Mouse (Mus musculus): ENCODE measurements around the gene Gal3st3. TPM values are rescaled to one million over a fixed set of nuclear protein-coding genes. Genes with fewer than 3 reads are reported as not detected.

Gal3st3 gene
- total and polyA plus RNA-seq, 2 experiments from 2014 or later: 25.0 to 31.9 TPM

GRCm38 (mm10) chr19:5272326-5272795 lies 25.8 kb upstream of the Gal3st3 start:
- peak; percentile 55 for DNase-seq (ENCODE audit: low spot score)

GRCm38 (mm10) chr19:5272801-5273733 lies 25.1 kb upstream of the Gal3st3 start, which contains the start of gene Pacs1:
Pacs1 (minus strand) TSS chr19:5273119.
- H3K9ac ChIP-seq (replicated peaks; ENCODE audit: low read length): peak within 1 kb of the TSS; percentile 96
- peak within 1 kb of the TSS; percentile 89 for H3K4me2 ChIP-seq (ENCODE audit: low read depth, low read length)
- WGBS: under 1% methylated on average over 63 of the region's 97 CpGs
- peak within 1 kb of the TSS; percentile 95 for H3K4me3 ChIP-seq (ENCODE audit: low read length)
- H3K9me3 ChIP-seq (ENCODE audit: low read length): no peaks in the 10 kb centered on the region
- peaks cover 18% of the 10 kb centered on the region; the same call in 1 of the 2 replicates for H3K36me3 ChIP-seq (ENCODE audit: insufficient read depth, low read length)
- TF ChIP-seq CTCF (IDR thresholded peaks at IDR 0.05; ENCODE audit: low read depth): no peak
- H3K4me1 ChIP-seq (ENCODE audit: insufficient read depth, low read length): peaks cover 17% of the 10 kb centered on the region
- peak; percentile 96 for DNase-seq (ENCODE audit: low spot score)
- H3K27me3 ChIP-seq (ENCODE audit: insufficient read depth, low read length): no peaks in the 10 kb centered on the region
- peak; percentile 93 for ATAC-seq
- H3K27ac ChIP-seq: peak within 1 kb of the TSS; percentile 91

More at GRCm38 (mm10) chr19:5272326-5272795, 25.8 kb upstream of the Gal3st3 start:
- peak overlapping the region; percentile 89 for H3K4me2 ChIP-seq (ENCODE audit: low read depth, low read length)
- TF ChIP-seq CTCF (IDR thresholded peaks at IDR 0.05; ENCODE audit: low read depth): no peak
- peaks cover 12% of the 10 kb centered on the region; the same call in 1 of the 2 replicates for H3K36me3 ChIP-seq (ENCODE audit: insufficient read depth, low read length)
- H3K9ac ChIP-seq (replicated peaks; ENCODE audit: low read length): peak overlapping the region; percentile 96
- no peaks in the 10 kb centered on the region for H3K9me3 ChIP-seq (ENCODE audit: low read length)
- ATAC-seq: peak; percentile 56
- no peaks in the 10 kb centered on the region for H3K27me3 ChIP-seq (ENCODE audit: insufficient read depth, low read length)
- H3K4me1 ChIP-seq (ENCODE audit: insufficient read depth, low read length): peaks cover 17% of the 10 kb centered on the region
- WGBS: 0% methylated on average over 19 of the region's 30 CpGs
- H3K27ac ChIP-seq: peak overlapping the region; percentile 91
- peak overlapping the region; percentile 95 for H3K4me3 ChIP-seq (ENCODE audit: low read length)

GRCm38 (mm10) chr19:5273916-5274315 lies 24.2 kb upstream of the Gal3st3 start:
- H3K27me3 ChIP-seq (ENCODE audit: insufficient read depth, low read length): no peaks in the 10 kb centered on the region
- no peak for TF ChIP-seq CTCF (IDR thresholded peaks at IDR 0.05; ENCODE audit: low read depth)
- peaks cover 17% of the 10 kb centered on the region for H3K4me1 ChIP-seq (ENCODE audit: insufficient read depth, low read length)
- WGBS: 76% methylated on average over 4 of the region's 4 CpGs
- no peak for DNase-seq (ENCODE audit: low spot score)
- H3K4me2 ChIP-seq (ENCODE audit: low read depth, low read length): no peak overlapping the region
- H3K36me3 ChIP-seq (ENCODE audit: insufficient read depth, low read length): peaks cover 26% of the 10 kb centered on the region
- no peak overlapping the region for H3K9ac ChIP-seq (replicated peaks; ENCODE audit: low read length)
- ATAC-seq: no peak
- H3K9me3 ChIP-seq (ENCODE audit: low read length): no peaks in the 10 kb centered on the region
- no peak overlapping the region for H3K4me3 ChIP-seq (ENCODE audit: low read length)
- peak overlapping the region; percentile 91 for H3K27ac ChIP-seq

GRCm38 (mm10) chr19:5274641-5275040 lies 23.5 kb upstream of the Gal3st3 start:
- no peak overlapping the region for H3K4me3 ChIP-seq (ENCODE audit: low read length)
- TF ChIP-seq CTCF (IDR thresholded peaks at IDR 0.05; ENCODE audit: low read depth): no peak
- H3K9ac ChIP-seq (replicated peaks; ENCODE audit: low read length): no peak overlapping the region
- WGBS: 94% methylated on average over 12 of the region's 13 CpGs
- H3K27me3 ChIP-seq (ENCODE audit: insufficient read depth, low read length): no peaks in the 10 kb centered on the region
- no peak overlapping the region for H3K27ac ChIP-seq
- H3K4me2 ChIP-seq (ENCODE audit: low read depth, low read length): no peak overlapping the region
- no peak for DNase-seq (ENCODE audit: low spot score)
- peaks cover 29% of the 10 kb centered on the region for H3K36me3 ChIP-seq (ENCODE audit: insufficient read depth, low read length)
- no peak for ATAC-seq
- H3K4me1 ChIP-seq (ENCODE audit: insufficient read depth, low read length): peaks cover 17% of the 10 kb centered on the region
- H3K9me3 ChIP-seq (ENCODE audit: low read length): no peaks in the 10 kb centered on the region

GRCm38 (mm10) chr19:5275736-5276135 lies 22.4 kb upstream of the Gal3st3 start:
- no peaks in the 10 kb centered on the region for H3K27me3 ChIP-seq (ENCODE audit: insufficient read depth, low read length)
- no peak for DNase-seq (ENCODE audit: low spot score)
- WGBS: 95% methylated on average over 5 of the region's 5 CpGs
- H3K4me1 ChIP-seq (ENCODE audit: insufficient read depth, low read length): peaks cover 11% of the 10 kb centered on the region
- no peak for ATAC-seq
- H3K4me2 ChIP-seq (ENCODE audit: low read depth, low read length): no peak overlapping the region
- peaks cover 35% of the 10 kb centered on the region for H3K36me3 ChIP-seq (ENCODE audit: insufficient read depth, low read length)
- H3K27ac ChIP-seq: no peak overlapping the region
- no peak overlapping the region for H3K9ac ChIP-seq (replicated peaks; ENCODE audit: low read length)
- H3K9me3 ChIP-seq (ENCODE audit: low read length): no peaks in the 10 kb centered on the region
- TF ChIP-seq CTCF (IDR thresholded peaks at IDR 0.05; ENCODE audit: low read depth): no peak
- H3K4me3 ChIP-seq (ENCODE audit: low read length): no peak overlapping the region

GRCm38 (mm10) chr19:5276531-5276930 lies 21.6 kb upstream of the Gal3st3 start:
- no peak overlapping the region for H3K27ac ChIP-seq
- WGBS: 92% methylated on average over 2 of the region's 2 CpGs
- peak; percentile 2; the same call in 1 of the 2 replicates for TF ChIP-seq CTCF (IDR thresholded peaks at IDR 0.05; ENCODE audit: low read depth)
- no peaks in the 10 kb centered on the region for H3K27me3 ChIP-seq (ENCODE audit: insufficient read depth, low read length)
- no peak overlapping the region for H3K9ac ChIP-seq (replicated peaks; ENCODE audit: low read length)
- ATAC-seq: no peak
- no peaks in the 10 kb centered on the region for H3K9me3 ChIP-seq (ENCODE audit: low read length)
- DNase-seq (ENCODE audit: low spot score): no peak
- H3K36me3 ChIP-seq (ENCODE audit: insufficient read depth, low read length): peaks cover 42% of the 10 kb centered on the region
- no peak overlapping the region for H3K4me2 ChIP-seq (ENCODE audit: low read depth, low read length)
- peaks cover 5% of the 10 kb centered on the region for H3K4me1 ChIP-seq (ENCODE audit: insufficient read depth, low read length)
- no peak overlapping the region for H3K4me3 ChIP-seq (ENCODE audit: low read length)

Measured in hindbrain, postnatal 0 days (tissue).